Mouse (Mus musculus): Measurements from ENCODE around the gene Bank1. TPM values are rescaled to one million over a fixed set of nuclear protein-coding genes. Genes with fewer than 3 reads are reported as not detected.

Bank1 gene
- total RNA-seq, 2 experiments from 2014 or later, result 0.30 to 0.56 TPM

- no peak for DNase-seq
These were observed 73.0 kb downstream of the Bank1 start for GRCm38 (mm10) chr3:136252820-136253219.

GRCm38 (mm10) chr3:136251578-136251977 lies 74.3 kb downstream of the Bank1 start:
- DNase-seq, result no peak

GRCm38 (mm10) chr3:136247331-136247730 lies 78.5 kb downstream of the Bank1 start:
- no peak for DNase-seq

- no peak for DNase-seq
These were observed 80.9 kb downstream of the Bank1 start for GRCm38 (mm10) chr3:136244931-136245330.

- no peak for DNase-seq
These were observed 87.1 kb downstream of the Bank1 start for GRCm38 (mm10) chr3:136238790-136239189.

- no peak for DNase-seq
These were observed 92.4 kb downstream of the Bank1 start for GRCm38 (mm10) chr3:136233507-136233906.

- no peak for DNase-seq
These were observed 95.2 kb downstream of the Bank1 start for GRCm38 (mm10) chr3:136230602-136231151.

- no peak for DNase-seq
These were observed 136.1 kb downstream of the Bank1 start for GRCm38 (mm10) chr3:136189661-136190228.

GRCm38 (mm10) chr3:136186548-136187113 lies 139.2 kb downstream of the Bank1 start:
- DNase-seq, result no peak

- no peak for DNase-seq
These were observed 154.2 kb downstream of the Bank1 start for GRCm38 (mm10) chr3:136171631-136172030.

- DNase-seq, result no peak
These were observed 157.8 kb downstream of the Bank1 start for GRCm38 (mm10) chr3:136168071-136168470.

GRCm38 (mm10) chr3:136166671-136167070 lies 159.2 kb downstream of the Bank1 start:
- DNase-seq, result no peak

- DNase-seq, result no peak
These were observed 159.9 kb downstream of the Bank1 start for GRCm38 (mm10) chr3:136166033-136166361.

- no peak for DNase-seq
These were observed 160.5 kb downstream of the Bank1 start for GRCm38 (mm10) chr3:136165167-136166032.

GRCm38 (mm10) chr3:136158059-136158458 lies 167.8 kb downstream of the Bank1 start:
- no peak for DNase-seq

- no peak for DNase-seq
These were observed 170.3 kb downstream of the Bank1 start for GRCm38 (mm10) chr3:136155555-136155954.

- DNase-seq, result no peak
These were observed 175.0 kb downstream of the Bank1 start for GRCm38 (mm10) chr3:136150886-136151285.

- no peak for DNase-seq
These were observed 178.7 kb downstream of the Bank1 start for GRCm38 (mm10) chr3:136147166-136147565.

- no peak for DNase-seq
These were observed 193.9 kb downstream of the Bank1 start for GRCm38 (mm10) chr3:136132013-136132412.

GRCm38 (mm10) chr3:136115478-136116215 lies 210.2 kb downstream of the Bank1 start:
- DNase-seq, result no peak

GRCm38 (mm10) chr3:136109411-136110139 lies 216.3 kb downstream of the Bank1 start:
- DNase-seq, result no peak

GRCm38 (mm10) chr3:136106452-136106851 lies 219.4 kb downstream of the Bank1 start:
- no peak for DNase-seq
